Mouse (Mus musculus) E14TG2a.4 (cell line): ENCODE results near the gene Psmd11.

Experiments used
- CTCF ChIP-seq: conservative IDR thresholded peaks from 2 replicates; pipeline ENCODE4 v1.5.1; 2014; ENCODE audit warnings: low read length
- NANOG ChIP-seq: IDR thresholded peaks from 2 replicates; pipeline ENCODE4 v1.6.1; 2014; ENCODE audit warnings: borderline replicate concordance, low read length, mixed read lengths

GRCm38 (mm10) chr11:80493186-80493585 is 64.8 kb downstream of the Psmd11 start:
- no peak for TF ChIP-seq NANOG
- TF ChIP-seq CTCF, result no peak
